Mouse (Mus musculus) spleen, postnatal 36 days (tissue): ENCODE measurements at regions not wholly inside any gene's neighbourhood (a gene's known extent, or its start where the extent isn't known, plus 50 kb on each side); places are given as distances from the start of the nearest gene placed in this dataset.
A peak's percentile ranks its signal among the peaks of the same experiment; 100 is the strongest.

ENCODE experiments used
- DNase-seq, 2 experiments: peaks; one replicate each; pipeline ENCODE4 v3.0.0; 2022; ENCODE audit warnings: low spot score in 2 of 2, mixed read lengths in 1 of 2

- DNase-seq: peak; percentile 34 to 37
These were observed 98.9 kb downstream of the Kctd12 start for GRCm38 (mm10) chr14:102883344-102884122.

- peak; percentile 50 to 60 for DNase-seq
These were observed 100.2 kb downstream of the Kctd12 start for GRCm38 (mm10) chr14:102882281-102882680.

- no peak for DNase-seq
These were observed 101.8 kb downstream of the Kctd12 start for GRCm38 (mm10) chr14:102880658-102881083.

- DNase-seq: no peak
These were observed 103.9 kb downstream of the Kctd12 start for GRCm38 (mm10) chr14:102878572-102878971.

- no peak for DNase-seq
These were observed 114.3 kb downstream of the Kctd12 start for GRCm38 (mm10) chr14:102868160-102868559.

- no peak for DNase-seq
These were observed 114.7 kb downstream of the Kctd12 start for GRCm38 (mm10) chr14:102867697-102868096.

- no peak for DNase-seq
These were observed 115.9 kb downstream of the Kctd12 start for GRCm38 (mm10) chr14:102866511-102866910.

GRCm38 (mm10) chr14:102861694-102862093, 120.7 kb downstream of the Kctd12 start:
- DNase-seq: no peak

- no peak for DNase-seq
These were observed 123.0 kb downstream of the Kctd12 start for GRCm38 (mm10) chr14:102859361-102859871.

- DNase-seq: no peak
These were observed 127.1 kb downstream of the Kctd12 start for GRCm38 (mm10) chr14:102855264-102855840.

GRCm38 (mm10) chr14:102843700-102844099, 138.7 kb downstream of the Kctd12 start:
- DNase-seq: no peak

- DNase-seq: no peak
These were observed 144.8 kb downstream of the Kctd12 start for GRCm38 (mm10) chr14:102837602-102838001.

- no peak for DNase-seq
These were observed 147.2 kb downstream of the Kctd12 start for GRCm38 (mm10) chr14:102835118-102835769.

GRCm38 (mm10) chr14:102828442-102828841, 154.0 kb downstream of the Kctd12 start:
- peak; percentile 53 to 56 for DNase-seq

- no peak for DNase-seq
These were observed 154.6 kb downstream of the Kctd12 start for GRCm38 (mm10) chr14:102827756-102828384.

GRCm38 (mm10) chr14:102825525-102825924, 156.9 kb downstream of the Kctd12 start:
- DNase-seq: no peak

GRCm38 (mm10) chr14:102820663-102821062, 161.8 kb downstream of the Kctd12 start:
- no peak for DNase-seq

- DNase-seq: no peak
These were observed 170.8 kb downstream of the Kctd12 start for GRCm38 (mm10) chr14:102811678-102812081.

- no peak for DNase-seq
These were observed 171.4 kb downstream of the Kctd12 start for GRCm38 (mm10) chr14:102811022-102811421.

- peak; percentile 66 to 73 for DNase-seq
These were observed 172.1 kb downstream of the Kctd12 start for GRCm38 (mm10) chr14:102810121-102810921.
